Mouse (Mus musculus): Measurements from ENCODE around the gene Bmp2k.

Bmp2k gene

GRCm38 (mm10) chr5:96997310-96997801 lies at the start of gene Bmp2k:
TSS of gene Bmp2k (plus strand) at chr5:96997689.
- DNase-seq (ENCODE audit: low spot score), result peak; percentile 94

GRCm38 (mm10) chr5:96948856-96949527 lies 48.5 kb upstream of the Bmp2k start:
- DNase-seq (ENCODE audit: low spot score), result no peak

- DNase-seq (ENCODE audit: low spot score), result no peak
Observed at GRCm38 (mm10) chr5:96949839-96950666, 47.4 kb upstream of the Bmp2k start.

GRCm38 (mm10) chr5:96950667-96951492 lies 46.6 kb upstream of the Bmp2k start:
- no peak for DNase-seq (ENCODE audit: low spot score)

GRCm38 (mm10) chr5:96951493-96952105 lies 45.9 kb upstream of the Bmp2k start:
- no peak for DNase-seq (ENCODE audit: low spot score)

- DNase-seq (ENCODE audit: low spot score), result no peak
Observed at GRCm38 (mm10) chr5:96954040-96954439, 43.4 kb upstream of the Bmp2k start.

- no peak for DNase-seq (ENCODE audit: low spot score)
Observed at GRCm38 (mm10) chr5:96954466-96955027, 42.9 kb upstream of the Bmp2k start.

GRCm38 (mm10) chr5:96956926-96957325 lies 40.6 kb upstream of the Bmp2k start:
- DNase-seq (ENCODE audit: low spot score), result no peak

- DNase-seq (ENCODE audit: low spot score), result no peak
Observed at GRCm38 (mm10) chr5:96961122-96961521, 36.4 kb upstream of the Bmp2k start.

- DNase-seq (ENCODE audit: low spot score), result no peak
Observed at GRCm38 (mm10) chr5:96961852-96962251, 35.6 kb upstream of the Bmp2k start.

GRCm38 (mm10) chr5:96962252-96962933 lies 35.1 kb upstream of the Bmp2k start:
- no peak for DNase-seq (ENCODE audit: low spot score)

GRCm38 (mm10) chr5:96962934-96963301 lies 34.6 kb upstream of the Bmp2k start:
- no peak for DNase-seq (ENCODE audit: low spot score)

- DNase-seq (ENCODE audit: low spot score), result no peak
Observed at GRCm38 (mm10) chr5:96964062-96965028, 33.1 kb upstream of the Bmp2k start.

- no peak for DNase-seq (ENCODE audit: low spot score)
Observed at GRCm38 (mm10) chr5:96965029-96965403, 32.5 kb upstream of the Bmp2k start.

GRCm38 (mm10) chr5:96965503-96965902 lies 32.0 kb upstream of the Bmp2k start:
- no peak for DNase-seq (ENCODE audit: low spot score)

GRCm38 (mm10) chr5:96968628-96969027 lies 28.9 kb upstream of the Bmp2k start:
- no peak for DNase-seq (ENCODE audit: low spot score)

- no peak for DNase-seq (ENCODE audit: low spot score)
Observed at GRCm38 (mm10) chr5:96969032-96969431, 28.5 kb upstream of the Bmp2k start.

- no peak for DNase-seq (ENCODE audit: low spot score)
Observed at GRCm38 (mm10) chr5:96969705-96970471, 27.6 kb upstream of the Bmp2k start.

GRCm38 (mm10) chr5:96970472-96970848 lies 27.0 kb upstream of the Bmp2k start:
- DNase-seq (ENCODE audit: low spot score), result no peak
